Mouse (Mus musculus): ENCODE results near the gene Fuk. TPM values are rescaled to one million over a fixed set of nuclear protein-coding genes. Genes with fewer than 3 reads are reported as not detected.

Fuk gene
- polyA plus RNA-seq, 1 experiment from 2014 or later = 7.5 TPM

DNA sequence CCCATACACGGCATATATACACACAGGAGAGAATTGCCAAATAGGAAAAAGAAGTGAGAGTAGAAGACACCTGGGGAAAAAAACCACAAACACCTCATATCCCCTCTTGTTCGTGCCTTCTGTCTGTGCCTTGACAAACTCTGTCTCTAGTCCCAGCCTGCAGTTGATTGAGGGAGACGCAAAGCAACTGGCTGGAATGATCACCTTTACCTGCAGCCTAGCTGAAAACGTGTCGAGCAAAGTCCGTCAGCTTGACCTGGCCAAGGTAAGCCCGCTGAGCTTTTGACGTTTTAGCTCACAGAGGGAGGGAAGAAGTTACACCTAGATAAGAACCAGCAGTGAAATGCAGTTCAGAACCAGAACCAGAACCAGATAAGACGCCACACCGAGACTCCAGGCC, 51.1 kb downstream of the Fuk start:
- H3K36me3 ChIP-seq = peaks cover 66% of the 10 kb centered on the region
- H3K9me3 ChIP-seq = no peaks in the 10 kb centered on the region
- no peak overlapping the region for H3K27ac ChIP-seq
- H3K4me1 ChIP-seq (replicated peaks) = peaks cover 10% of the 10 kb centered on the region
- no peak overlapping the region for H3K9ac ChIP-seq
- no peak overlapping the region for H3K4me2 ChIP-seq
- no peak for ATAC-seq (ENCODE audit: low FRiP score)
- H3K4me3 ChIP-seq = no peak overlapping the region
- H3K27me3 ChIP-seq = no peaks in the 10 kb centered on the region
- 95% methylated on average over 10 of the region's 10 CpGs for WGBS

DNA sequence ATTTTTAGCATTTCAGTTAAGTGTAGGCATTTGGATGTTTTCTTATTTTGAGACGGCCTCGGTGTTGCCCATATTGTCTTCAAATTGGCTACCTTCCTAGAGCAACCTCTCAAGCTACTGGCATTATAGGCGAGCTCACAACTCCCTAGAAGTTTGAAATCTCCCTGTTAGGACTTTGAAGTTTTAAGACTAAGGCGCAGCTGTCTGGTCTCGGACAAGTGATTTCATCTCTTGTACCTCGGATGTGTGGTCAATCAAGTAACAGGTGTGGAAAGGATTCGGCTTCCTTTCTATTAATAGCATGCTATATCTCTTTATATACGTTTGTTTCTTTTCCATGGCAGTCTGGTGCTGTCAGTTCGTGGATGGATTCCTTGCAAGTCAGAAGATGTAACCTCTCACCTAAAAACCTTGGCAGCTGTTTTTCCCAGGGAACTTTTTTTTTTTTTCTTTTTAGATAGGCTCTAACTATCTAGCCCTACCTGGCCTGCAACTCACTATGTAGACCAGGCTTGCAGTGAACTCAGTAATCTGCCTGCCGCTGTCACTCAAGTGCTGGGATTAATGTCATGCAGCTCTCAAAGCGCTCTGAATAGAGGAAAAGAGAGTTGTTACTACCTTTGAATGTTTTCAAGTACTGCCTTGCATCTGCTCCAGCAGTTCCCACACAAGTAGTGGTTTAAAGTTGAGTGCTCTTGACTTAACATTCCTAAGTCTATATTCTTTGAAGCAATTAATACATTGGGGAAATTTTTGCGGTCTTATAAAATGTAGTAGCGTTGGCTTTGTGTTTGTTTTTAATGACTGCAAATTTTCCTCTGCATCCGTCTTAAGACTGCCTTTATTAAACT, 54.4 kb downstream of the Fuk start:
- Histone ChIP-seq H3K9ac (peak overlapping the region; percentile 97), H3K36me3 (peaks cover 48% of the 10 kb centered on the region), H3K27ac (no peak overlapping the region), H3K27me3 (no peaks in the 10 kb centered on the region), H3K4me1 (replicated peaks) (peaks cover 28% of the 10 kb centered on the region), H3K4me2 (peak overlapping the region; percentile 83), H3K9me3 (no peaks in the 10 kb centered on the region), H3K4me3 (peak overlapping the region; percentile 93)
- ATAC-seq (ENCODE audit: low FRiP score) = no peak
- WGBS = 65% methylated on average over 14 of the region's 14 CpGs

DNA sequence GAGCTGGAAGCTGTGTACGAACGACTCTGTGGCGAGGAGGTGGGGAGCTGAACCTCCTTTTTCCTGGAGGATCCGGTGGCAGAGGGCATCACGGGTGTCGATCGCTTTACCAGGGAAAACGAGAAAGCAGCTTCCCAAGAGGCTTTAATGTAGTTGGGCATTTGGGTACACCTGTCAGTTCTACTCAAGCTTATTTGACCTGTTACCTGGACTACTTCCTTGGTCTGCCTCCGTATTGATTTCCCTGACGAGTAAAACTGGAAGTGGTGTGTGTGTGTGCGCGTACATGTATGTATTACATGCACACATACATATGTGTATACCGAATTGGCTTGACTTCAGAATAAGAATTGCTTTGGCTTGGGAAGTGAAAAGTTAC, 55.1 kb downstream of the Fuk start:
- H3K27ac ChIP-seq = peak overlapping the region; percentile 90

DNA sequence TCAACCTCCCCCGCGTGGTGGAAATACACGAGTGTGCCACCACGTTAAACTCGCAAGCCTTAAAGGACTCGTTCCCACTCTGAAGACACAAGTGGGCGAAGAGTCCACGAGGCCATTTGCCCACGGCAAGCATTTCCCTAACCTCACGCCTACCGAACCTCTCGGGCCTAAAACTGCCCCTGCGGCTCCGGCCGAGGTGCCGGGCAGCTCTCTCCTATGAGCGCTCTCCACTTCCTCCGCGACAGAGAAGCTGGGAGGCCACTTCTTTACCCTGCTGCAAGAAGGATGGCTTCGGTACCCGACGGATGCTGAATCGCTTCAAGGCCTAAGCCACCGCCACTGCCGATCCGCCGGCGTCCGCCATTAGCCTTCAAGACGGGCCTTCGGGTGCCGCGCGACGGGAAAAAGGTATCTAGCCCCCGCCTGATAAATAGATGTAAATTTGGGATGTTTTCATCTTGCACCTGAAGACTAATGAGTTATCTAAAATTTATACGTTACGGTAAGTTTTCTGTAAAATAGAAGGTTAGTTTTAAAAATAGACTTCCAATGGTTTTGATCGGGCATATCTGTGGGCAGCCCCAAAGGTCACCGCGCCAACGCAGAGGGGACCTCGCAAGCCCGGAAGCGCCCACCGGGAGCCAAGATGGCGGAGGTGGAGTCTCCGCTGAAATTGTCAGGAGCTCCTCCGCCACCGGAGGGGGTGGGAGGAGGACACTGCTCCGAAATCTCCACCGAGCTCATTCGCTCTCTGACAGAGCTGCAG, 55.7 kb downstream of the Fuk start, which contains the start of the genes Cog4 and Sf3b3:
Gene Cog4, plus strand, starts transcription at position 196 of the 766 bp plus-strand sequence.
Gene Sf3b3, minus strand, starts transcription at position 383 of the 766 bp plus-strand sequence.
- peak within 1 kb of the TSS; percentile 97 for H3K9ac ChIP-seq
- peak within 1 kb of the TSS; percentile 83 for H3K4me2 ChIP-seq
- H3K27ac ChIP-seq = peak within 1 kb of the TSS; percentile 90
- H3K27me3 ChIP-seq = no peaks in the 10 kb centered on the region
- H3K4me1 ChIP-seq (replicated peaks) = peaks cover 28% of the 10 kb centered on the region
- H3K9me3 ChIP-seq = no peaks in the 10 kb centered on the region
- ATAC-seq (ENCODE audit: low FRiP score) = peak; percentile 88
- peak within 1 kb of the TSS; percentile 93 for H3K4me3 ChIP-seq
- WGBS = under 1% methylated on average over 53 of the region's 53 CpGs
- peaks cover 46% of the 10 kb centered on the region for H3K36me3 ChIP-seq

More for the DNA sequence above, 55.1 kb downstream of the Fuk start:
- WGBS = 2% methylated on average over 13 of the region's 13 CpGs
- H3K36me3 ChIP-seq = peaks cover 48% of the 10 kb centered on the region
- peak overlapping the region; percentile 97 for H3K9ac ChIP-seq
- ATAC-seq (ENCODE audit: low FRiP score) = peak; percentile 43; the same call in 1 of the 2 replicates
- H3K9me3 ChIP-seq = no peaks in the 10 kb centered on the region
- peaks cover 28% of the 10 kb centered on the region for H3K4me1 ChIP-seq (replicated peaks)
- peak overlapping the region; percentile 83 for H3K4me2 ChIP-seq
- H3K27me3 ChIP-seq = no peaks in the 10 kb centered on the region
- peak overlapping the region; percentile 93 for H3K4me3 ChIP-seq

DNA sequence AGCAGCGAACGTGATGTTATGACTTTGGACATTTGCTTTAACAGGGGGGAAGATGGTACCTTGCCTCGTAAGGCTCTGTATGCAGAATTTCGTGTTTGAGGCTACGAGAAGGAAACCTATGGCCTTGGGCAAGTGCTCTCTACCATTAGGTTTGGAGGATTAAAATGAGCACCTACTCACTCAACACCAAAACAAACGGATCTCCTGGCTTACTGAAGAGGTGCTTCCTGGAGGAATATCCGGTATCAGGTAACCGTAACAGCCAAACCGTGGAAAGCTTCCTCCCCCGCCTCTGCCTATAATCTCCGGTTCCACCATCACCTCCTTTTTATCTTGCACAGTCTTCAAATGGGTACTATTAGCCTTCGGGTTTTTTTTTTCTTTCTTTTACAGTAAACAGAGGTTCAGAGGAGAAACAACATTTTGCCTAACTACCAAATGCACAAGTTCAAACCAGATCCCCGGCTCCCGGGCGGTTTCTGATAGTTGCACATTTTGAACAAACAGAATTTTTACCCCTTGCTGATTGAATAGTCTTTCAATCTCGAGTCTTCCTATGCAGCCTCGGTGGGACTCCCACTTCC, 56.4 kb downstream of the Fuk start:
- peaks cover 46% of the 10 kb centered on the region for H3K36me3 ChIP-seq
- peak overlapping the region; percentile 83 for H3K4me2 ChIP-seq
- peaks cover 28% of the 10 kb centered on the region for H3K4me1 ChIP-seq (replicated peaks)
- H3K27me3 ChIP-seq = no peaks in the 10 kb centered on the region
- ATAC-seq (ENCODE audit: low FRiP score) = no peak
- peak overlapping the region; percentile 90 for H3K27ac ChIP-seq
- H3K9me3 ChIP-seq = no peaks in the 10 kb centered on the region
- whole genome bisulfite sequencing = 14% methylated on average over 17 of the region's 17 CpGs
- H3K4me3 ChIP-seq = peak overlapping the region; percentile 93
- H3K9ac ChIP-seq = peak overlapping the region; percentile 97

DNA sequence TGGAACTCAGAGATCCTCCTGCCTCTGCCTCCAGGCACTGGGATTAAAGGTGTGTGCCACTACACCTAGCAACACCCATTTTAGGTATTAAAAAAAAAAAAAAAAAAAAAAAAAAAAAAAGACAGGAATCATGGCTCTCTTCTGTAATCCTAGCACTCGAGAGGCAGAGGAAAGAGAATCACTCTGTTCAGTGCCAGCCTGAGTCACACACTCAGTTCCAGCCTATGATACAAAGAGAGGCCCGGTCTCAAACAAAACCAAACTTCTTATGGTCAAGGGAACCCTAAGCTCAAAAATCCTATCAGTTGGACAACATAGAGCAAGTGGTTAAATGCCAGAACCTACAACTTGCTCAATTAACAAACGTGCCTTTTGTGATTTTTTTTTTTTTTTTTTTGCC, 57.3 kb downstream of the Fuk start:
- peak overlapping the region; percentile 93; the same call in 1 of the 2 replicates for H3K4me3 ChIP-seq
- WGBS = 83% methylated on average over 3 of the region's 3 CpGs
- H3K27me3 ChIP-seq = no peaks in the 10 kb centered on the region
- no peak overlapping the region for H3K9ac ChIP-seq
- H3K4me2 ChIP-seq = peak overlapping the region; percentile 83
- peaks cover 46% of the 10 kb centered on the region for H3K36me3 ChIP-seq
- H3K4me1 ChIP-seq (replicated peaks) = peaks cover 28% of the 10 kb centered on the region
- H3K9me3 ChIP-seq = no peaks in the 10 kb centered on the region
- H3K27ac ChIP-seq = no peak overlapping the region
- no peak for ATAC-seq (ENCODE audit: low FRiP score)

DNA sequence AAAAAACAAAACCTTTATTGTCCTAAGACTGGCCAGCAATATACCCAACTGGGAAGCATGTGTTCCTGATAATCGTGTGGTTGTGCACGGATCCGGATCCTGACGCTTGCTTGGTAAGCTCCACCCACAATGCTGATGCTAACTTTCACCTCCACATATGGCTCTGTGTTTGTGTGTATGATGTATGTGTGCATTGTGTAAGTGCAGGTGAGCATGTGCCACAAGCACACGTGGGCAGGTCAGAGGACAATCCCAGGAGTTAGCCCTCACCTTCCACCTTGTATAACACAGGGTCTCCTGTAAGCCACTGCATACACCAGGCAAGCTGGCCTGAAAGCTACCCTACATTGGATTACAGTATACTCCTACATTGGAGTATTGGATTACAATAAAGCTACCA, 59.1 kb downstream of the Fuk start:
- Histone ChIP-seq H3K4me1 (replicated peaks) (peaks cover 27% of the 10 kb centered on the region), H3K27me3 (no peaks in the 10 kb centered on the region), H3K4me3 (no peak overlapping the region), H3K9me3 (no peaks in the 10 kb centered on the region), H3K27ac (no peak overlapping the region), H3K36me3 (peaks cover 60% of the 10 kb centered on the region), H3K4me2 (no peak overlapping the region), H3K9ac (no peak overlapping the region)
- WGBS = 88% methylated on average over 5 of the region's 5 CpGs
- ATAC-seq (ENCODE audit: low FRiP score) = no peak

DNA sequence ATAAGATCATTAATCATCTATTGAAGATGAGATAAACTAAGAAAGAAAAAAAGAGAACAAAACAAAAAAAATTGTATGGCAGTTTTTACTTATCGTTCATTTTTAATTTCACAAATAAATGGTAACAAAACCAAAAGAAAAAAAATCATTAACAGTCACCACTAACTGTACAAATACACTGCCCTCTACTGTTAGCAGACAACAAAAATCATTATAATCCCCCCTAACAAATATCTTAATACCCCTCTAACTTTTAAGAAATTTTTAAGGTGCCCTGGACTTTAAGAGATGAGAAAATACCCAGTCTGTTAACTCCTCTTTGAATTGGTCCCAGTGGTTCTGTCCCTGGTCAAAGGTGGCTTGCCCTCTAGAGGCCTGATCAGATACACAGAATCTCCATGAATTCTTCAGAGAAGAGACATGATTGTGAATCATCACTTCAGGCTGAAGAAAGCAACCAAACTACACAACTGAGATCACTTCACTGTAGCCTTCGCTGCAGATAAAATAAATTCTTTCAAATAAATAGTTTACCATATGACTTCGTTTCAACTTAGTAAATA, 60.2 kb downstream of the Fuk start:
- Histone ChIP-seq H3K27ac (no peak overlapping the region), H3K4me2 (no peak overlapping the region), H3K4me3 (no peak overlapping the region), H3K4me1 (replicated peaks) (peaks cover 18% of the 10 kb centered on the region), H3K9me3 (no peaks in the 10 kb centered on the region), H3K36me3 (peaks cover 71% of the 10 kb centered on the region), H3K27me3 (no peaks in the 10 kb centered on the region), H3K9ac (no peak overlapping the region)
- WGBS = 95% methylated on average over 3 of the region's 3 CpGs
- ATAC-seq (ENCODE audit: low FRiP score) = no peak

Other genes with a start within 250 kb of the Fuk start
- gene Mtss1l, start 181.0 kb downstream of the Fuk start, polyA plus RNA-seq (2015; fragmentation: Nextera tagmentation; extraction: Ambion mirVana) = 19.0 and 20.4 TPM in 2 replicates
- gene Il34, start 96.6 kb downstream of the Fuk start, polyA plus RNA-seq (2015; fragmentation: Nextera tagmentation; extraction: Ambion mirVana) = 2.7 and 2.8 TPM in 2 replicates
- gene Cog4, start 55.9 kb downstream of the Fuk start, polyA plus RNA-seq (2015; fragmentation: Nextera tagmentation; extraction: Ambion mirVana) = 71.9 and 77.8 TPM in 2 replicates
- gene Sf3b3, start 55.7 kb downstream of the Fuk start, polyA plus RNA-seq (2015; fragmentation: Nextera tagmentation; extraction: Ambion mirVana) = 106 and 109 TPM in 2 replicates
- 21.0 and 23.0 TPM in 2 replicates for gene St3gal2, start 17.4 kb upstream of the Fuk start, polyA plus RNA-seq (2015; fragmentation: Nextera tagmentation; extraction: Ambion mirVana)
- gene Ddx19a, start 95.3 kb upstream of the Fuk start, polyA plus RNA-seq (2015; fragmentation: Nextera tagmentation; extraction: Ambion mirVana) = 11.5 and 11.6 TPM in 2 replicates
- 7.6 and 7.9 TPM in 2 replicates for gene Ddx19b, start 129.3 kb upstream of the Fuk start, polyA plus RNA-seq (2015; fragmentation: Nextera tagmentation; extraction: Ambion mirVana)
- 67.7 and 70.4 TPM in 2 replicates for gene Aars, start 130.7 kb upstream of the Fuk start, polyA plus RNA-seq (2015; fragmentation: Nextera tagmentation; extraction: Ambion mirVana)
- not detected in 2 replicates for gene Exosc6, start 153.9 kb upstream of the Fuk start, polyA plus RNA-seq (2015; fragmentation: Nextera tagmentation; extraction: Ambion mirVana)
- gene Clec18a, start 189.9 kb upstream of the Fuk start, polyA plus RNA-seq (2015; fragmentation: Nextera tagmentation; extraction: Ambion mirVana) = 0.97 and 1.4 TPM in 2 replicates
- gene Pdpr, start 192.1 kb upstream of the Fuk start, polyA plus RNA-seq (2015; fragmentation: Nextera tagmentation; extraction: Ambion mirVana) = 11.5 and 11.7 TPM in 2 replicates